Mouse (Mus musculus) olfactory bulb, adult 2 months (tissue): Measurements from ENCODE around the gene Map4k2. TPM values are rescaled to one million over a fixed set of nuclear protein-coding genes. Genes with fewer than 3 reads are reported as not detected.

ENCODE experiments used
- H3K27ac ChIP-seq: fragments of 200-500 bp; 2 replicates; pipeline ENCODE4 v1.5.1; 2012; ENCODE audit warnings: low read depth, low read length; ENCODE audit not compliant: insufficient read depth
- H3K4me1 ChIP-seq: fragments of 200-500 bp; 2 replicates; pipeline ENCODE4 v1.6.1; 2012; ENCODE audit warnings: low read length; ENCODE audit not compliant: control insufficient read depth, insufficient read depth
- H3K4me3 ChIP-seq: fragments of 200-500 bp; 2 replicates; pipeline ENCODE4 v1.5.1; 2012; ENCODE audit warnings: mild to moderate bottlenecking, low read depth, low read length, moderate library complexity; ENCODE audit not compliant: insufficient read depth
- CTCF ChIP-seq: fragments of 200-500 bp; IDR thresholded peaks from 2 replicates; pipeline ENCODE4 v1.5.1; 2012; ENCODE audit warnings: low read depth, mild to moderate bottlenecking, low read length, moderate library complexity; ENCODE audit not compliant: insufficient read depth
- POLR2A ChIP-seq: fragments of 200-500 bp; IDR thresholded peaks from 2 replicates; pipeline ENCODE4 v1.6.1; 2012; ENCODE audit warnings: mild to moderate bottlenecking, low read depth, low read length, moderate library complexity; ENCODE audit not compliant: insufficient read depth
- WGBS: fragments of 180-500 bp; shearing (Covaris S2); methylation state at CpG from one replicate; pipeline ENCODE4 v1.1.7; 2018; 5-methylcytosine and 5-hydroxymethylcytosine counted together
- polyA plus RNA-seq: library from polyadenylated mRNA; stranded (reverse); fragments of >200 nt; gene quantifications from 2 replicates; pipeline ENCODE4 v1.2.4, GENCODE M21; 2012; ENCODE audit warnings: low replicate concordance; ENCODE audit not compliant: missing spikeins, insufficient read depth, insufficient read length

The Map4k2 gene
- polyA plus RNA-seq, 1 experiment, result 158 TPM

GRCm38 (mm10) chr19:6314513-6314912 lies 26.4 kb upstream of the Map4k2 start:
- Histone ChIP-seq H3K27ac (no peak overlapping the region), H3K4me1 (no peaks in the 10 kb centered on the region), H3K4me3 (no peak overlapping the region)
- WGBS, result 65% methylated on average over 8 of the region's 8 CpGs
- TF ChIP-seq CTCF (no peak), POLR2A (no peak)

- H3K4me3 ChIP-seq, result no peak overlapping the region
- H3K4me1 ChIP-seq, result no peaks in the 10 kb centered on the region
- TF ChIP-seq POLR2A (no peak), CTCF (no peak)
- WGBS, result 67% methylated on average over 14 of the region's 14 CpGs
- H3K27ac ChIP-seq, result no peak overlapping the region
These were observed 25.4 kb upstream of the Map4k2 start for GRCm38 (mm10) chr19:6315573-6315972.

- TF ChIP-seq POLR2A, result no peak
- WGBS, result 92% methylated on average over 12 of the region's 12 CpGs
- Histone ChIP-seq H3K4me3 (no peak overlapping the region), H3K27ac (no peak overlapping the region), H3K4me1 (peaks cover 9% of the 10 kb centered on the region)
These were observed 22.8 kb upstream of the Map4k2 start for GRCm38 (mm10) chr19:6318145-6318544.

GRCm38 (mm10) chr19:6321358-6321757 lies 19.6 kb upstream of the Map4k2 start:
- Histone ChIP-seq H3K27ac (no peak overlapping the region), H3K4me1 (peaks cover 9% of the 10 kb centered on the region), H3K4me3 (no peak overlapping the region)
- TF ChIP-seq POLR2A (no peak), CTCF (no peak)
- 85% methylated on average over 8 of the region's 8 CpGs for WGBS

- H3K4me1 ChIP-seq, result peaks cover 9% of the 10 kb centered on the region
- H3K27ac ChIP-seq, result no peak overlapping the region
- 0 out of 2 replicates have a peak overlapping the region, but pooled peaks have one; percentile 10 for H3K4me3 ChIP-seq
- TF ChIP-seq CTCF, result no peak
- no peak for TF ChIP-seq POLR2A
- 76% methylated on average over 33 of the region's 33 CpGs for WGBS
These were observed 18.9 kb upstream of the Map4k2 start for GRCm38 (mm10) chr19:6321786-6322621.

- TF ChIP-seq CTCF (no peak), POLR2A (no peak)
- Histone ChIP-seq H3K4me3 (no peak overlapping the region), H3K4me1 (peaks cover 9% of the 10 kb centered on the region), H3K27ac (no peak overlapping the region)
- 77% methylated on average over 9 of the region's 9 CpGs for WGBS
These were observed 16.2 kb upstream of the Map4k2 start for GRCm38 (mm10) chr19:6324751-6325150.

GRCm38 (mm10) chr19:6331178-6331577 lies 9.8 kb upstream of the Map4k2 start:
- WGBS, result 56% methylated on average over 5 of the region's 5 CpGs
- Histone ChIP-seq H3K4me1 (peaks cover 11% of the 10 kb centered on the region), H3K27ac (no peak overlapping the region), H3K4me3 (no peak overlapping the region)
- TF ChIP-seq CTCF, result no peak
- no peak for TF ChIP-seq POLR2A

GRCm38 (mm10) chr19:6331719-6332516 lies 9.0 kb upstream of the Map4k2 start:
- H3K4me3 ChIP-seq, result no peak overlapping the region; the same call in 1 of the 2 replicates
- peaks cover 18% of the 10 kb centered on the region for H3K4me1 ChIP-seq
- no peak overlapping the region for H3K27ac ChIP-seq
- 19% methylated on average over 13 of the region's 13 CpGs for WGBS
- no peak for TF ChIP-seq CTCF
